Mouse (Mus musculus): Measurements from ENCODE around the gene Sod2. TPM values are rescaled to one million over a fixed set of nuclear protein-coding genes. Genes with fewer than 3 reads are reported as not detected.
"Not testable (repeated sequence)": the region's sequence is repeated elsewhere in the genome, so short reads cannot be mapped to it uniquely, and the experiment has no call there.

The Sod2 gene
- total RNA-seq, 2 experiments from 2014 or later, result 272 to 273 TPM

- DNase-seq (ENCODE audit: low spot score in 2 of 2), result no peak
Measured at GRCm38 (mm10) chr17:13008528-13008927, 1.9 kb downstream of the Sod2 start.

GRCm38 (mm10) chr17:13009887-13010286, 3.2 kb downstream of the Sod2 start:
- DNase-seq (ENCODE audit: low spot score in 2 of 2), result peak; percentile 9 to 13

- no peak for DNase-seq (ENCODE audit: low spot score in 2 of 2)
Measured at GRCm38 (mm10) chr17:13013316-13013715, 6.7 kb downstream of the Sod2 start.

- DNase-seq (ENCODE audit: low spot score in 2 of 2), result not testable (repeated sequence)
Measured at GRCm38 (mm10) chr17:13036627-13037192, 30.1 kb downstream of the Sod2 start.

DNA sequence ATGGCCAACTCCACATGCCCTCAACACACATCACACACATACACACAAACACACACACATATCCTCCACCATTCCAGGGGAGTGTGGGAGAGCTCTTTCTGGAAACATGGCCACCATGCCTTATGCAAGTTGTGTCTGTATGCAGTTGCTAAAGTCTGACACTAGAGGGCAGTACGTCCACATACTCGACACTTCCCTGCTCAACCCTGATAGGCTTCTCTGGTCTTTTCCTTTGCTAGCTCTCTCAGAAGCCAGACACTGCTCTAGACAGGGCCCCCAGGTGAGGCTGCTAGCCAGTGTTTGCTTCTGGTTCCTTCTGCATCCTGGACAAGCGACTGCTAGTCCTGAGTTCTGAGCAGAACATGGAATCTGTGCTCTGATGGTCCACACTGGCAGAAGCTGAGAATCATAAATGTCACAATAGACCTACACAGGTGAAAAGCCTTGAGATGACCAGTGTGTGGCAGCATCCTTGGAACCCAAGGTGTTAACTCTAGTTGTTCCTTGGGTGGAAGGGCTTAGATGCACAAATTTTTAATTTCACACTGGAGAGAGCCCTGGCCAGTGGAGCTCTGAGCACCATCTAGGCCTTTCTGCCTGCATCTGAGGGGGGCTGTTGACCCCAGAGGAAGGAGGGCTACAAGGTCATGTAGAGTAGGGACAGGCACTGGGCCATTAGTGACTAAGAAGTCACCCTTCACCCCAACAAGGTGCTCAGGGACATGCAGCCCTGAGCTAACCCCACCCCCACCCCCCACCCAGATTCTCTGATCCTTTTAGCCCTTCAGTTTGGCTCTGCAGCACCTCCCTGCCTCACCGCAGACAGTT, 37.4 kb downstream of the Sod2 start:
- DNase-seq (ENCODE audit: low spot score in 2 of 2), result peak; percentile 44 to 59

DNA sequence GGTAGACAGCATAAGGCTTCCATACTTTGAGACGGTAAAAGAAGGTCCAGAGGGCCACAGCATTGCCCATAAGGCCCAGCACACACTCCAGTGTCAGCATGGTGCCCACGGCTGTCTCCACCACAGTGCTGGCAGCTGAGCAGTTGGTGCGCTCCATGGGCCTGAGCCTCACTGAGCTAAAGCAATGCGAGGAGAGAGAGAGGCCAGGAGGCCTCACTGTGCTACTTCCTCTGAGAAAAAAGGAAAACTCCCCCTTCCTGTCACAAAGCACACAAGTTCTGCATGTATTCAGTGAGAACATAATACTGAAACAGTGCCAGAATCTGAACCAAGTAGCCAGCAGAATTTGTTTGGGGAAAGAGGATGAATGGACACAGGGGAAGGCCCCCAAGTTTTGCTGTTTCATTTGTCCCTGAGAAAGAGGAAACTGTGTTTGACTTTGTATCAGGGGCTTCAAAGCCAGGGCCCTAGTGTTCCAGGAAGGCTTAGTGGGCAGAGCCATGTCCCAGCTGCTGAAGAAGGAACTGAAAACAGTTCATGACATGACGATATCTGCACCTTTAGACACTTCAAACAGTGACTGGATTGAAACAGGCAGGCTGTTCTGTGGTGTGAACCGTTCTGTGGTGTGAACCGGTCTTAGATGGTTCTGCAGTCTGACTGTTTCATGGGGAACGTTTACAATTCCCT, 45.6 kb downstream of the Sod2 start, which contains the start of gene Gpr31b:
Gpr31b (minus strand) TSS at position 173 of the 690 bp plus-strand sequence.
- not testable (repeated sequence) for DNase-seq (ENCODE audit: low spot score in 2 of 2)

DNA sequence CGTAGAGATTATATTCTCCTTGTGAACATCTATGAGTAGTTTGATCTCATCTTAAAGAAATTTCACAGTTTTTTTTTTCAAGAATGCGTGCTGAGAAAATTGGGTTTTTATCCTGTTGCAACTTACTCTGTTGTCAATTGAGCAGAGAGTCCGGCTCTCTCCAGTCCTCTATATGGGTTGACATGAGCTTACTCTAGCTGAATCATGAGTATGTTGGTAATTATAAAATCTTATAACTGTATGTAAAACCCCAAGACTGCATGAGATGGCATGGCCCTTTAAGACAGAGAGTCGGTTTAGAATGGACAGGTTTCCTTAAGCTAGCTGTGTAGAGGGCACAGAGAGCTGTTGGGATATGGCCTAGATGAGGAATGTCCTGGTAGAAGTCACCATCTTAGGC, 54.2 kb downstream of the Sod2 start, which contains the start of gene Tcp10b:
Tcp10b (plus strand) TSS at position 301 of the 400 bp plus-strand sequence.
- not testable (repeated sequence) for DNase-seq (ENCODE audit: low spot score in 2 of 2)

GRCm38 (mm10) chr17:13062882-13063281, 56.2 kb downstream of the Sod2 start:
- DNase-seq (ENCODE audit: low spot score in 2 of 2), result not testable (repeated sequence)

DNA sequence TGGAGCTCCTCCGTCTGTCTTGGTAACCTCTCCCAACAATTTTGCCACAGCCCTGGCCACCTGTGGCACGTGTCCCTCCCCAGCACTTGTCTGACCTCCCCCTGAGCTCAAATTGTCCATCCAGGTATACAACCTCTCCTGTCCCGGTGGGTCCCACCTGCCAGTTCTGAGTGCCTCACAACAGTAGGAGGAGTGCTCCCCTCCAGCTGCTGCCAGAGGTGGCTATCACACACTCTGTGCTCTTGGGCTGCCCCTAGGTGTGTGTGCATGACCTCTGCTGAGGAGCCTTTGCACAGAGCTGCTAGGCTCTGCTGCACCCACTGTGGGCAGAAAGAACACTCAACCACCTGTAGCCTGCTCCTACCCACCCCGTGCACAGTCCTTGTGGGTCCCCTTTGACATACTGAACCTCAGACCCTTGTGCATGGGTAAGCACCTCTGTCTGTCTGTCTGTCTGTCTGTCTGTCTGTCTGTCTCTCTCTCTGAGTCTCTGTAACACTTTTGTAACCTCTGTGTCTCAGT, 61.3 kb downstream of the Sod2 start:
- DNase-seq (ENCODE audit: low spot score in 2 of 2), result not testable (repeated sequence)

DNA sequence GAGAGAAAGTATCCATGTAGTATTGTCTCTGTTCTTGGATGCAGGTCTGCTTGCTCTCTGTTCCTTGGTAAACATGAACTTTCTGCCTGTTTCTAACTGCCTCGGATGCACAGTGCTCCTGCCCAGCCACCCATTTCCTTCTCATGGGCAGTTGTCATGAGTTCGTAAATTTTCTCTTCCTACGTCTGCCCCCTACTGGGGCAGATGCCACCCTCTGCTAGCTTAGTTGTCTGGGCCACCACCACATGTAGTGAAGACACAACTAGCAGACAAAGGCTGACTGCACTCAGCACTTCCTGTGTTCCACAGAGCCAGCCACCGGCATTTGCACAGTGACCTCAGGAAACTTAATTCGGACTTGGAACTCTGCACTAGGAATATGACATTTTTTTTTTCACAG, 62.6 kb downstream of the Sod2 start:
- not testable (repeated sequence) for DNase-seq (ENCODE audit: low spot score in 2 of 2)

Other genes with a start within 250 kb of the Sod2 start
- 10 to 100 TPM; 26.9 to 27.0 TPM for gene Igf2r, start 237.2 kb upstream of the Sod2 start, total RNA-seq (2021)
- 10 to 100 TPM; 33.7 to 39.3 TPM for gene Mas1, start 138.7 kb upstream of the Sod2 start, total RNA-seq (2021)
- gene Mrgprh, start 130.8 kb upstream of the Sod2 start, total RNA-seq (2021), result not detected
- 1 to 10 TPM; 2.3 to 4.2 TPM for gene Pnldc1, start 96.6 kb upstream of the Sod2 start, total RNA-seq (2021)
- gene Tcp1, start 91.1 kb upstream of the Sod2 start, total RNA-seq (2021), result 100 to 1,000 TPM; 221 to 227 TPM
- gene Mrpl18, start 90.5 kb upstream of the Sod2 start, total RNA-seq (2021), result 10 to 100 TPM; 60.4 to 66.3 TPM
- gene Acat3, start 66.2 kb upstream of the Sod2 start, total RNA-seq (2021), result 1 to 10 TPM; 4.8 to 5.5 TPM
- gene Acat2, start 46.1 kb upstream of the Sod2 start, total RNA-seq (2021), result 10 to 100 TPM; 63.4 to 71.2 TPM
- gene Wtap, start 12.7 kb upstream of the Sod2 start, total RNA-seq (2021), result 10 to 100 TPM; 54.5 to 58.9 TPM
- gene Gpr31b, start 45.5 kb downstream of the Sod2 start, total RNA-seq (2021), result not detected
- gene Tcp10b, start 54.3 kb downstream of the Sod2 start, total RNA-seq (2021), result under 1 TPM; 0.73 to 0.91 TPM
- gene Unc93a, start 125.0 kb downstream of the Sod2 start, total RNA-seq (2021), result not detected
- gene Smok2a, start 214.3 kb downstream of the Sod2 start, total RNA-seq (2021), result not detected
- gene Smok2b, start 223.4 kb downstream of the Sod2 start, total RNA-seq (2021), result under 1 TPM in 1 of 2 experiments, not detected in 1; 0.21 TPM